Comparison of ENCODE assay signal across 8 mouse cellular contexts in genomic region chr6:114919670-114920313, GRCm38 (mm10). TPM values are rescaled to one million over a fixed set of nuclear protein-coding genes. Genes with fewer than 3 reads are reported as not detected.
A peak's percentile ranks its signal among the peaks of the same experiment; 100 is the strongest.
DNase-seq lines count a peak whose midpoint lies in the region; ATAC-seq lines count a peak whose summit lies in the region.

No protein-coding gene starts in this region.

- H3K27ac ChIP-seq in hindbrain, embryonic 15.5 days (replicated peaks) = peak overlapping the region; percentile 66
- H3K27ac ChIP-seq in liver, embryonic 16.5 days (ENCODE audit: low read length) = peak overlapping the region; percentile 55

- H3K4me1 ChIP-seq in hindbrain, embryonic 15.5 days (replicated peaks) = peaks cover 69% of the 10 kb centered on the region
- H3K4me1 ChIP-seq in liver, embryonic 16.5 days (ENCODE audit: control insufficient read depth, low read depth, low read length) = peaks cover 41% of the 10 kb centered on the region

- WGBS in hindbrain, embryonic 15.5 days = 26% methylated on average over 9 of the region's 9 CpGs
- 8% methylated on average over 9 of the region's 9 CpGs for WGBS in liver, embryonic 16.5 days (ENCODE audit: insufficient replicate concordance)

- H3K9me3 ChIP-seq in hindbrain, embryonic 15.5 days = no peaks in the 10 kb centered on the region
- H3K9me3 ChIP-seq in liver, embryonic 16.5 days (replicated peaks; ENCODE audit: control insufficient read depth, low read length) = no peaks in the 10 kb centered on the region

- no peak for ATAC-seq in hindbrain, embryonic 15.5 days (ENCODE audit: low FRiP score, low read depth)
- ATAC-seq in liver, embryonic 16.5 days (ENCODE audit: low read depth) = no peak

- peak overlapping the region; percentile 61 for H3K9ac ChIP-seq in hindbrain, embryonic 15.5 days
- peak overlapping the region; percentile 59 for H3K9ac ChIP-seq in liver, embryonic 16.5 days (ENCODE audit: low read depth, low read length)

- peak overlapping the region; percentile 57 for H3K4me2 ChIP-seq in hindbrain, embryonic 15.5 days
- peak overlapping the region; percentile 75 for H3K4me2 ChIP-seq in liver, embryonic 16.5 days (ENCODE audit: low read depth, low read length)

- H3K36me3 ChIP-seq in hindbrain, embryonic 15.5 days = no peaks in the 10 kb centered on the region
- H3K36me3 ChIP-seq in liver, embryonic 16.5 days (ENCODE audit: control insufficient read depth, insufficient read depth) = no peaks in the 10 kb centered on the region

- H3K27me3 ChIP-seq in hindbrain, embryonic 15.5 days = no peaks in the 10 kb centered on the region
- H3K27me3 ChIP-seq in liver, embryonic 16.5 days (ENCODE audit: control insufficient read depth, insufficient read depth, low read depth, low read length) = no peaks in the 10 kb centered on the region

- peak; percentile 49 for DNase-seq in adrenal gland, postnatal 14 days
- DNase-seq in adrenal gland, postnatal 25 days = no peak
- peak; percentile 37 for DNase-seq in brain, adult 2 months (ENCODE audit: low read depth, low spot score)
- no peak for DNase-seq in T-cell, adult 2 months (ENCODE audit: low spot score)
- no peak for DNase-seq in ovary, postnatal 14 days (ENCODE audit: low spot score)
- no peak for DNase-seq in frontal cortex, adult 2 months (ENCODE audit: extremely low spot score in 1 of 2, low spot score in 1 of 2)

- peak overlapping the region; percentile 40 for H3K4me3 ChIP-seq in hindbrain, embryonic 15.5 days
- peak overlapping the region; percentile 65 for H3K4me3 ChIP-seq in liver, embryonic 16.5 days (ENCODE audit: low read depth, low read length)

RNA-seq across cellular contexts. Expression of gene Vgll4, which starts 50.0 kb away (rescaled TPM):
- 60.2 and 71.6 TPM in 2 replicates for total RNA-seq in adrenal gland, postnatal 14 days (2021)
- 47.0 and 56.4 TPM in 2 replicates for total RNA-seq in adrenal gland, postnatal 25 days (2021)
- 51.8 and 59.6 TPM in 2 replicates for polyA plus RNA-seq in hindbrain, embryonic 15.5 days (2015; fragmentation: Nextera tagmentation; extraction: Ambion mirVana)
- 10.0 TPM in 2 replicates for polyA plus RNA-seq in liver, embryonic 16.5 days (2015; fragmentation: Nextera tagmentation; extraction: Ambion mirVana)
- 33.5 and 37.6 TPM in 2 replicates for polyA plus RNA-seq in frontal cortex, adult 2 months (2012; rRNA removed)

Comparison
In these comparisons a context has a peak if more than half of its experiments do, and no peak if none do; other contexts are left out.
1. DNase-seq: peak in adrenal gland, postnatal 14 days (single experiment) and brain, adult 2 months (single experiment); none in adrenal gland, postnatal 25 days (single experiment), T-cell, adult 2 months (single experiment), ovary, postnatal 14 days (single experiment) and frontal cortex, adult 2 months (0 of 2).